Mouse (Mus musculus) embryo, embryonic 10.5 days (tissue): Measurements from ENCODE around the gene Slc8a3.

Source experiments
- DNase-seq: peaks from one replicate; pipeline ENCODE4 v3.0.0-alpha.2; 2015; ENCODE audit warnings: low spot score

Slc8a3 gene

GRCm38 (mm10) chr12:81237158-81237557 is 95.8 kb downstream of the Slc8a3 start:
- no peak for DNase-seq

GRCm38 (mm10) chr12:81235456-81236330 is 97.3 kb downstream of the Slc8a3 start:
- no peak for DNase-seq

- no peak for DNase-seq
These were observed 99.1 kb downstream of the Slc8a3 start for GRCm38 (mm10) chr12:81233746-81234380.

- DNase-seq: no peak
These were observed 105.1 kb downstream of the Slc8a3 start for GRCm38 (mm10) chr12:81227767-81228460.

GRCm38 (mm10) chr12:81226590-81226989 is 106.4 kb downstream of the Slc8a3 start:
- no peak for DNase-seq

- DNase-seq: no peak
These were observed 106.9 kb downstream of the Slc8a3 start for GRCm38 (mm10) chr12:81225966-81226577.

- no peak for DNase-seq
These were observed 108.1 kb downstream of the Slc8a3 start for GRCm38 (mm10) chr12:81224843-81225242.

- no peak for DNase-seq
These were observed 109.7 kb downstream of the Slc8a3 start for GRCm38 (mm10) chr12:81223276-81223675.

- DNase-seq: no peak
These were observed 113.6 kb downstream of the Slc8a3 start for GRCm38 (mm10) chr12:81219339-81219738.

GRCm38 (mm10) chr12:81208559-81208958 is 124.4 kb downstream of the Slc8a3 start:
- no peak for DNase-seq

- DNase-seq: peak; percentile 82
These were observed 127.1 kb downstream of the Slc8a3 start for GRCm38 (mm10) chr12:81205619-81206560.

- DNase-seq: peak; percentile 46
These were observed 129.8 kb downstream of the Slc8a3 start for GRCm38 (mm10) chr12:81203226-81203625.

- DNase-seq: peak; percentile 87
These were observed 133.6 kb downstream of the Slc8a3 start for GRCm38 (mm10) chr12:81199280-81199955.

GRCm38 (mm10) chr12:81197468-81198075 is 135.4 kb downstream of the Slc8a3 start:
- no peak for DNase-seq

GRCm38 (mm10) chr12:81193968-81194367 is 139.0 kb downstream of the Slc8a3 start:
- DNase-seq: no peak

- no peak for DNase-seq
These were observed 143.3 kb downstream of the Slc8a3 start for GRCm38 (mm10) chr12:81189636-81190035.

- no peak for DNase-seq
These were observed 144.0 kb downstream of the Slc8a3 start for GRCm38 (mm10) chr12:81188996-81189395.

- no peak for DNase-seq
These were observed 144.6 kb downstream of the Slc8a3 start for GRCm38 (mm10) chr12:81188423-81188822.

- no peak for DNase-seq
These were observed 146.3 kb downstream of the Slc8a3 start for GRCm38 (mm10) chr12:81186668-81187067.

GRCm38 (mm10) chr12:81186081-81186480 is 146.9 kb downstream of the Slc8a3 start:
- DNase-seq: no peak
